Mouse (Mus musculus) lung, adult 2 months (tissue): Measurements from ENCODE around the gene Irs3. TPM values are rescaled to one million over a fixed set of nuclear protein-coding genes. Genes with fewer than 3 reads are reported as not detected.

Experiments
- DNase-seq: peaks from one replicate; pipeline ENCODE4 v3.0.0; 2022
- H3K4me1 ChIP-seq: fragments of 200-500 bp; 2 replicates; pipeline ENCODE4 v1.6.1; 2011; ENCODE audit warnings: low read length; ENCODE audit not compliant: control insufficient read depth, insufficient read depth
- H3K4me3 ChIP-seq: fragments of 200-500 bp; replicated peaks from 2 replicates; pipeline ENCODE3; 2011; ENCODE audit warnings: low read depth, mild to moderate bottlenecking, control low read depth, low read length; ENCODE audit errors: extremely low read depth
- CTCF ChIP-seq: fragments of 200-500 bp; IDR thresholded peaks from 2 replicates; pipeline ENCODE4 v1.5.1; 2011; ENCODE audit warnings: mild to moderate bottlenecking, low read length, control low read depth; ENCODE audit not compliant: insufficient read depth
- POLR2A ChIP-seq: fragments of 200-500 bp; IDR thresholded peaks from 2 replicates; pipeline ENCODE4 v1.6.1; 2011; ENCODE audit warnings: low read depth, mild to moderate bottlenecking, control low read depth, low read length, borderline replicate concordance; ENCODE audit errors: extremely low read depth
- WGBS: fragments of 180-500 bp; shearing (Covaris S2); methylation state at CpG from one replicate; pipeline ENCODE4 v1.1.7; 2018; 5-methylcytosine and 5-hydroxymethylcytosine counted together
- polyA plus RNA-seq: library from polyadenylated mRNA; depleted of rRNA; stranded (reverse); fragments of >200 nt; gene quantifications from 2 replicates; pipeline ENCODE4 v1.2.3, GENCODE M21; 2012; rRNA removed

The Irs3 gene
- polyA plus RNA-seq, 1 experiment = 3.6 TPM

- TF ChIP-seq POLR2A = no peak
- TF ChIP-seq CTCF = no peak
- WGBS = 0% methylated on average over 19 of the region's 19 CpGs
Measured at GRCm38 (mm10) chr5:137600281-137600618, 45.3 kb downstream of the Irs3 start.

GRCm38 (mm10) chr5:137599600-137599999, 45.9 kb downstream of the Irs3 start:
- Histone ChIP-seq H3K4me3 (peak overlapping the region; percentile 31), H3K4me1 (peaks cover 10% of the 10 kb centered on the region)
- DNase-seq = no peak
- TF ChIP-seq CTCF = no peak
- no peak for TF ChIP-seq POLR2A
- WGBS = 43% methylated on average over 9 of the region's 9 CpGs

More at GRCm38 (mm10) chr5:137600281-137600618, 45.3 kb downstream of the Irs3 start:
- DNase-seq = no peak
- H3K4me1 ChIP-seq = peaks cover 10% of the 10 kb centered on the region
- peak overlapping the region; percentile 91 for H3K4me3 ChIP-seq

GRCm38 (mm10) chr5:137598100-137598826, 47.3 kb downstream of the Irs3 start:
- WGBS = 59% methylated on average over 2 of the region's 2 CpGs
- DNase-seq = no peak
- Histone ChIP-seq H3K4me3 (no peak overlapping the region), H3K4me1 (peaks cover 10% of the 10 kb centered on the region)
- TF ChIP-seq CTCF (no peak), POLR2A (no peak)

- DNase-seq = no peak
- WGBS = 88% methylated on average over 6 of the region's 6 CpGs
- TF ChIP-seq POLR2A (no peak), CTCF (no peak)
- peaks cover 9% of the 10 kb centered on the region for H3K4me1 ChIP-seq
- H3K4me3 ChIP-seq = no peak overlapping the region
Measured at GRCm38 (mm10) chr5:137597625-137598024, 47.9 kb downstream of the Irs3 start.

GRCm38 (mm10) chr5:137596601-137597261, 48.8 kb downstream of the Irs3 start:
- WGBS = 33% methylated on average over 30 of the region's 30 CpGs
- TF ChIP-seq CTCF (no peak), POLR2A (peak; percentile 59; the same call in 1 of the 2 replicates)
- Histone ChIP-seq H3K4me3 (peak overlapping the region; percentile 35), H3K4me1 (peaks cover 5% of the 10 kb centered on the region)
- no peak for DNase-seq

- TF ChIP-seq POLR2A (no peak), CTCF (no peak)
- DNase-seq = no peak
- WGBS = 85% methylated on average over 7 of the region's 7 CpGs
- H3K4me1 ChIP-seq = peaks cover 5% of the 10 kb centered on the region
- no peak overlapping the region for H3K4me3 ChIP-seq
Measured at GRCm38 (mm10) chr5:137595921-137596320, 49.6 kb downstream of the Irs3 start.

Other genes starting within 250 kb of the Irs3 start
- gene Zan, start 168.7 kb downstream of the Irs3 start, polyA plus RNA-seq = 0.45 and 0.83 TPM in 2 replicates
- gene Pop7, start 143.2 kb downstream of the Irs3 start, polyA plus RNA-seq = 28.4 and 32.4 TPM in 2 replicates
- gene Gigyf1, start 127.2 kb downstream of the Irs3 start, polyA plus RNA-seq = 37.0 and 45.3 TPM in 2 replicates
- not detected in 2 replicates for gene Epo, start 112.5 kb downstream of the Irs3 start, polyA plus RNA-seq
- 1,063 and 1,258 TPM in 2 replicates for gene Gnb2, start 112.2 kb downstream of the Irs3 start, polyA plus RNA-seq
- 0.07 TPM in 1 of 2 replicates, not detected in the other for gene Actl6b, start 92.2 kb downstream of the Irs3 start, polyA plus RNA-seq
- 0.54 and 0.69 TPM in 2 replicates for gene Tfr2, start 75.9 kb downstream of the Irs3 start, polyA plus RNA-seq
- gene Mospd3, start 44.7 kb downstream of the Irs3 start, polyA plus RNA-seq = 89.1 and 103 TPM in 2 replicates
- 280 and 290 TPM in 2 replicates for gene Pcolce, start 31.9 kb downstream of the Irs3 start, polyA plus RNA-seq
- 0.89 and 1.0 TPM in 2 replicates for gene Fbxo24, start 16.7 kb downstream of the Irs3 start, polyA plus RNA-seq
- gene Lrch4, start 16.6 kb downstream of the Irs3 start, polyA plus RNA-seq = 79.4 and 105 TPM in 2 replicates
- gene Gm20605, start 16.5 kb downstream of the Irs3 start, polyA plus RNA-seq = 63.8 and 65.2 TPM in 2 replicates
- 150 and 162 TPM in 2 replicates for gene Sap25, start 4.4 kb downstream of the Irs3 start, polyA plus RNA-seq
- 22.4 and 24.3 TPM in 2 replicates for gene Agfg2, start 39.0 kb upstream of the Irs3 start, polyA plus RNA-seq
- 2.3 and 2.4 TPM in 2 replicates for gene Nyap1, start 95.9 kb upstream of the Irs3 start, polyA plus RNA-seq
- gene Tsc22d4, start 100.0 kb upstream of the Irs3 start, polyA plus RNA-seq = 103 and 110 TPM in 2 replicates
- gene Ppp1r35, start 133.1 kb upstream of the Irs3 start, polyA plus RNA-seq = 32.7 and 46.7 TPM in 2 replicates
- 43.3 and 44.2 TPM in 2 replicates for gene Mepce, start 141.9 kb upstream of the Irs3 start, polyA plus RNA-seq
- 0.49 and 0.60 TPM in 2 replicates for gene Zcwpw1, start 142.1 kb upstream of the Irs3 start, polyA plus RNA-seq
- gene Pilra, start 190.6 kb upstream of the Irs3 start, polyA plus RNA-seq = 24.7 and 27.9 TPM in 2 replicates
- gene Pilrb1, start 212.4 kb upstream of the Irs3 start, polyA plus RNA-seq = 7.3 and 16.5 TPM in 2 replicates
- gene Pilrb2, start 226.1 kb upstream of the Irs3 start, polyA plus RNA-seq = 7.9 and 12.1 TPM in 2 replicates